Mouse (Mus musculus) lung, adult 2 months (tissue): ENCODE measurements around the gene Syt15.

Source experiments
- CTCF ChIP-seq: fragments of 200-500 bp; IDR thresholded peaks from 2 replicates; pipeline ENCODE4 v1.5.1; 2011; ENCODE audit warnings: mild to moderate bottlenecking, low read length, control low read depth; ENCODE audit not compliant: insufficient read depth
- POLR2A ChIP-seq: fragments of 200-500 bp; IDR thresholded peaks from 2 replicates; pipeline ENCODE4 v1.6.1; 2011; ENCODE audit warnings: low read depth, mild to moderate bottlenecking, control low read depth, low read length, borderline replicate concordance; ENCODE audit errors: extremely low read depth

GRCm38 (mm10) chr14:34279726-34280125 lies 60.3 kb downstream of the Syt15 start:
- TF ChIP-seq CTCF = no peak
- TF ChIP-seq POLR2A = no peak
